Mouse (Mus musculus): ENCODE measurements around the gene Dctpp1. TPM values are rescaled to one million over a fixed set of nuclear protein-coding genes. Genes with fewer than 3 reads are reported as not detected.

Dctpp1 gene
- total and polyA plus RNA-seq, 3 experiments, result 238 to 290 TPM; not detected in 1

- TF ChIP-seq USF1 (IDR thresholded peaks at IDR 0.05; ENCODE audit: low read depth, low read length), result peak; percentile 32; the same call in 1 of the 2 replicates
- TF ChIP-seq TBP (IDR thresholded peaks at IDR 0.05; ENCODE audit: low read depth, low read length), result no peak
- no peak for TF ChIP-seq GATA1 (IDR thresholded peaks at IDR 0.05; ENCODE audit: low read depth, low read length)
- TF ChIP-seq UBTF (IDR thresholded peaks at IDR 0.05; ENCODE audit: borderline replicate concordance, insufficient read depth, low read depth, low read length), result no peak
- TF ChIP-seq ZNF384 (IDR thresholded peaks at IDR 0.05; ENCODE audit: low read depth, low read length), result no peak
- TF ChIP-seq JUND (IDR thresholded peaks at IDR 0.05; ENCODE audit: low read depth, low read length), result no peak
- TF ChIP-seq POLR2AphosphoS2 (IDR thresholded peaks at IDR 0.05; ENCODE audit: low read length), result peak; percentile 61; the same call in 1 of the 2 replicates
- TF ChIP-seq MYB (IDR thresholded peaks at IDR 0.05; ENCODE audit: low read depth, low read length), result no peak
- no peak for TF ChIP-seq MAFK (IDR thresholded peaks at IDR 0.05; ENCODE audit: borderline replicate concordance, low read depth, low read length)
- no peak for TF ChIP-seq CHD1 (IDR thresholded peaks at IDR 0.05; ENCODE audit: low read depth, low read length)
- TF ChIP-seq MEF2A (IDR thresholded peaks at IDR 0.05; ENCODE audit: extremely low read depth, insufficient replicate concordance, low read depth, low read length, poor library complexity, severe bottlenecking), result no peak
These were observed 6.4 kb downstream of the Dctpp1 start (continued) for GRCm38 (mm10) chr7:127253821-127254769.

- H3K36me3 ChIP-seq (ENCODE audit: control insufficient read depth in 1 of 2, insufficient read depth in 2 of 2, low read length in 2 of 2), result peaks cover 5 to 13% of the 10 kb centered on the region in 2 experiments
- H3K27me3 ChIP-seq (ENCODE audit: control insufficient read depth in 1 of 2, insufficient read depth in 2 of 2, low read length in 2 of 2), result no peaks in the 10 kb centered on the region
- TF ChIP-seq MAX (IDR thresholded peaks at IDR 0.05; ENCODE audit: low read length) (no peak), ZC3H11A (IDR thresholded peaks at IDR 0.05; ENCODE audit: low read depth, low read length) (no peak), RCOR1 (IDR thresholded peaks at IDR 0.05; ENCODE audit: low read depth, low read length) (no peak), MAZ (IDR thresholded peaks at IDR 0.05; ENCODE audit: low read depth, low read length) (no peak), RAD21 (IDR thresholded peaks at IDR 0.05; ENCODE audit: low read depth, low read length) (no peak), MXI1 (IDR thresholded peaks at IDR 0.05; ENCODE audit: low read depth, low read length) (no peak), MYB (IDR thresholded peaks at IDR 0.05; ENCODE audit: low read depth, low read length) (no peak), CTCF (IDR thresholded peaks at IDR 0.05 in 2 of 3, conservative IDR thresholded peaks at IDR 0.05 in 1 of 3; ENCODE audit: control insufficient read depth in 1 of 3, insufficient read depth in 1 of 3, low read depth in 2 of 3, low read length in 3 of 3, poor library complexity in 1 of 3, severe bottlenecking in 1 of 3) (no peak), ZMIZ1 (IDR thresholded peaks at IDR 0.05; ENCODE audit: low read depth, low read length) (no peak), KAT2A (conservative IDR thresholded peaks at IDR 0.05; ENCODE audit: low read depth, low read length) (no peak), ZKSCAN1 (IDR thresholded peaks at IDR 0.05; ENCODE audit: low read depth, low read length) (no peak)
- no peaks in the 10 kb centered on the region; the same call in 1 of the 2 replicates for H3K79me2 ChIP-seq (ENCODE audit: control insufficient read depth, insufficient read depth, low read length, poor library complexity)
- DNase-seq (ENCODE audit: low read depth, low spot score), result no peak
- no peak overlapping the region for H3K27ac ChIP-seq (ENCODE audit: control insufficient read depth, low read depth, low read length)
- H3K4me1 ChIP-seq (ENCODE audit: control insufficient read depth in 1 of 2, insufficient read depth in 2 of 2, low read length in 2 of 2), result peaks cover 4 to 15% of the 10 kb centered on the region in 2 experiments; a peak in 3 of 4 replicates
- no peaks in the 10 kb centered on the region for H3K9me3 ChIP-seq (replicated peaks; ENCODE audit: insufficient read depth, low read length)
- no peak overlapping the region for H3K4me3 ChIP-seq (ENCODE audit: control insufficient read depth in 1 of 2, insufficient read depth in 1 of 2, low read depth in 2 of 2, low read length in 2 of 2)
- no peak overlapping the region for H3K9ac ChIP-seq (ENCODE audit: control insufficient read depth, low read depth, low read length, poor library complexity, severe bottlenecking)
These were observed 7.2 kb downstream of the Dctpp1 start for GRCm38 (mm10) chr7:127253341-127253740.

Measured in MEL (cell line).